Mouse (Mus musculus) liver, embryonic 15.5 days (tissue): Measurements from ENCODE around the gene Bcl2l10. TPM values are rescaled to one million over a fixed set of nuclear protein-coding genes. Genes with fewer than 3 reads are reported as not detected.

ENCODE experiments used
- ATAC-seq: fragments of 200-750 bp; cut with Nextera tagmentation; 2 replicates; pipeline ENCODE4 v1.8.0; 2017; ENCODE audit warnings: moderate number of reproducible peaks, mild to moderate bottlenecking, moderate library complexity; ENCODE audit not compliant: insufficient read depth
- H3K27ac ChIP-seq: fragments of 300-500 bp; sonication (generic); replicated peaks from 2 replicates; pipeline ENCODE4 v1.5.1; 2015; ENCODE audit warnings: mild to moderate bottlenecking, inconsistent platforms
- H3K27me3 ChIP-seq: fragments of 300-500 bp; sonication (generic); 2 replicates; pipeline ENCODE4 v1.6.1; 2015; ENCODE audit warnings: mild to moderate bottlenecking, inconsistent platforms
- H3K36me3 ChIP-seq: fragments of 300-500 bp; sonication (generic); replicated peaks from 2 replicates; pipeline ENCODE4 v1.6.1; 2015; ENCODE audit warnings: moderate library complexity, mild to moderate bottlenecking, inconsistent platforms
- H3K4me1 ChIP-seq: fragments of 300-500 bp; sonication (generic); replicated peaks from 2 replicates; pipeline ENCODE4 v1.6.1; 2015; ENCODE audit warnings: inconsistent platforms
- H3K4me2 ChIP-seq: fragments of 300-500 bp; sonication (generic); 2 replicates; pipeline ENCODE4 v1.6.1; 2015; ENCODE audit warnings: moderate library complexity, mild to moderate bottlenecking, inconsistent platforms
- H3K4me3 ChIP-seq: fragments of 300-500 bp; sonication (generic); replicated peaks from 2 replicates; pipeline ENCODE4 v1.5.1; 2015; ENCODE audit warnings: mild to moderate bottlenecking, inconsistent platforms
- H3K9ac ChIP-seq: fragments of 300-500 bp; sonication (generic); 2 replicates; pipeline ENCODE4 v1.6.1; 2015; ENCODE audit warnings: moderate library complexity, mild to moderate bottlenecking, inconsistent platforms
- H3K9me3 ChIP-seq: fragments of 300-500 bp; sonication (generic); replicated peaks from 2 replicates; pipeline ENCODE4 v1.6.1; 2016; ENCODE audit warnings: inconsistent platforms
- WGBS: fragments of 180-500 bp; shearing (Covaris S2); methylation state at CpG from one replicate; pipeline ENCODE4 v1.1.7; 2015; ENCODE audit warnings: mixed read lengths; ENCODE audit not compliant: insufficient replicate concordance; 5-methylcytosine and 5-hydroxymethylcytosine counted together
- polyA plus RNA-seq: library from polyadenylated mRNA; unstranded; fragments of >200 nt; fragmentation: Nextera tagmentation; extraction: Ambion mirVana; gene quantifications from 2 replicates; pipeline ENCODE4 v1.2.1, GENCODE M21; 2015

Gene Bcl2l10
- polyA plus RNA-seq, 1 experiment from 2014 or later = not detected

DNA sequence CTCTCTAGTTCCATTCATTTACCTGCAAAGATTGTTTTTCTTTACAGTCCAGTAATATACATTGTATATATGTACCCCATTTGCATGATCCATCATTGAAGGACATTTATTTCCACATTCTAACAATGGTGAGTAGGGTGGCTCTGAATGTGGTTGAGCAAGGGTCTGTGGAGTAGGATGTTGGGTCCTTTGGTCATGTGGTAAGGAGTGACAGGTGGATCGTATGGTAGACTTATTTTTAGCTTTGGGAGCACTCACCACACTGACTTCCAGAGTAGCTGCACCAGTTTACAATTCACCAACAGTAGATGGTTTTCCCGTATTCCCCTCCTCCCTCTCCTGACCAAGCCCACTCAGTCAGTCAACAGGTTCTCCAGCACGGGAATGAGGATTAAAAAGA is 21.2 kb downstream of the Bcl2l10 start:
- 37% methylated on average over 3 of the region's 3 CpGs for WGBS
- H3K4me3 ChIP-seq = no peak overlapping the region
- no peak for ATAC-seq
- no peaks in the 10 kb centered on the region for H3K27me3 ChIP-seq
- H3K9me3 ChIP-seq = no peaks in the 10 kb centered on the region
- H3K36me3 ChIP-seq = no peaks in the 10 kb centered on the region
- no peak overlapping the region for H3K4me2 ChIP-seq
- H3K27ac ChIP-seq = no peak overlapping the region
- H3K4me1 ChIP-seq = no peaks in the 10 kb centered on the region
- H3K9ac ChIP-seq = no peak overlapping the region

DNA sequence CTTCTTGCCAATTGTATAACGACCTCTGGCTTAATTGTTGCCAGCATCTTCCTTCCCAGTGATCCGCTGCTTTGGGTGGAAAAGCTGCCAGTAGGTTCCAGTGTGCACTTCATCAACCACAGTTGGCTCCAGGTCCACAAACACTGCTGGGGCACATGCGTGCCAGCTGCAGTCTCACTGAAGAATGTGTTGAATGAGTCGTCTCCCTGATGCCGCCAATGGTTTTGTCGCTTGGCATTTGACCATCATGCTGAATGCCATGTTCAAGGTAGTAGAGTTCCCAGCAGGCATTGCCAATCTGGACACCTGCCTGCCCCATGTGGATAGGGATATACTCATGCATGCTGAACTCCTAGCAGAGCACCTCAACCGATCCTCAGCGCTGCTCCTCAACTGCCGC is 28.0 kb downstream of the Bcl2l10 start:
- no peak for ATAC-seq
- Histone ChIP-seq H3K9ac (no peak overlapping the region), H3K36me3 (no peaks in the 10 kb centered on the region), H3K9me3 (no peaks in the 10 kb centered on the region), H3K27me3 (no peaks in the 10 kb centered on the region), H3K4me1 (no peaks in the 10 kb centered on the region), H3K27ac (no peak overlapping the region), H3K4me2 (no peak overlapping the region), H3K4me3 (no peak overlapping the region)
- 83% methylated on average over 9 of the region's 9 CpGs for WGBS

DNA sequence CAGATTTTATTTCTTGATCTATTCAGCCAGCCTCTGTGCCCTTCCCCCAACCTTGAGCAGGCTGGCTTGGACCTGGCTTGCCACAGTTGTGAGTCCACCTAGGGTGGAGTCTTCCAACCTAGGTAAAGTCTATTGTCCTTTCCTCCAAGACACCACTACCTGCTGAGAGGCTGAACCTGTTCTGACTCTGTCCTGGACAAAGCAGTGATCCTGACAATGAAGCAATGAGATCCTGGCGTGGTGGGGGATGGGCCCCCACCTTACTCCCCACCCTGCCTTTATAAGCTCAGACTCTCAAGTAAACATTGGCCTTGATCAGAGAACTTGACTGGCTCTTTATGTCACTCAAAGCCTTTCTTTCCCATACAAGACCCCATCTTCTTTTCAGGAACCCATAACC is 28.9 kb downstream of the Bcl2l10 start:
- Histone ChIP-seq H3K4me3 (no peak overlapping the region), H3K9ac (no peak overlapping the region), H3K27me3 (no peaks in the 10 kb centered on the region), H3K4me2 (no peak overlapping the region), H3K36me3 (no peaks in the 10 kb centered on the region), H3K4me1 (no peaks in the 10 kb centered on the region), H3K27ac (no peak overlapping the region), H3K9me3 (no peaks in the 10 kb centered on the region)
- WGBS = 43% methylated on average over 1 of the region's 1 CpGs
- ATAC-seq = no peak

DNA sequence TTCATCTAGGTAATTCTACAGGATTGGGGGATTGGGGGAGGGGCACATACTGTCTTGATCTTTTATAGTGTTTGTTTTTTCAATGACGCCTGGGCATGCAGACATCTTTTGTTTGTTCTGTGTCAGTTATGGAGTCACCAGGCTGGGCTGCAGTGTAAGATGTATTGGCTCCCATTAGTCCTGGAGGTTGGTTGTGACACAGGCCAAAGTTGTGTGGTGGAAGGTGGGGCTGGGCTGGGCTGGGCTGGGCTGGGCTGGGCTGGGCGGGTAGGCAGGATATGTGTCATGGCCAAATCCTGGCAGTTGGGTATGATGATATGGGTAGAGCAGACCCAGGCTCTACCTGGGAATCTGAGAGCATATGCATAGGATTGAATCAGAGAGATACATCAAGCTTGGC is 31.2 kb downstream of the Bcl2l10 start:
- H3K27me3 ChIP-seq = no peaks in the 10 kb centered on the region
- WGBS = 53% methylated on average over 2 of the region's 2 CpGs
- no peak for ATAC-seq
- H3K36me3 ChIP-seq = no peaks in the 10 kb centered on the region
- no peaks in the 10 kb centered on the region for H3K4me1 ChIP-seq
- no peak overlapping the region for H3K4me3 ChIP-seq
- H3K4me2 ChIP-seq = no peak overlapping the region
- H3K27ac ChIP-seq = no peak overlapping the region
- no peaks in the 10 kb centered on the region for H3K9me3 ChIP-seq
- no peak overlapping the region for H3K9ac ChIP-seq

DNA sequence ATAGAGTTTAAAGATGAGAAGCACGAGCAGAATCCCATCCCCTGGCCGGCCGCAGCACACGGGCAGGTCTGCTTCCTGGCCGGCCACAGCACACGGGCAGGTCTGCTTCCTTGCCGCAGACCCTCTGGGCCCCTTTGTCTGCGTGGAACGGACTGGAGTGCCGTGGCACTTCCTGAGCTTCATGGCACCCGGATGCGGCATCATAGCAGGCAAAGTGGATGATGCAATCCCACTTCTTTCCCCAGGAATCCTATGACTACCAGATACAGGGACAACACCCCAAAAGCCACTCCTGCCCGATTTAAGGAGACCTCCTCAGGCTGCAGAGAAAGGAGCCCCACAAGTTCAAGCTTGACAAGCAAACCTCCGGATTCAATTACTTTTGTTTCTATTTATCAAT is 35.3 kb downstream of the Bcl2l10 start:
- H3K27ac ChIP-seq = no peak overlapping the region
- ATAC-seq = no peak
- H3K4me1 ChIP-seq = no peaks in the 10 kb centered on the region
- no peaks in the 10 kb centered on the region for H3K27me3 ChIP-seq
- H3K9ac ChIP-seq = no peak overlapping the region
- no peaks in the 10 kb centered on the region for H3K9me3 ChIP-seq
- H3K36me3 ChIP-seq = peaks cover 16% of the 10 kb centered on the region
- H3K4me2 ChIP-seq = no peak overlapping the region
- WGBS = 82% methylated on average over 14 of the region's 14 CpGs
- no peak overlapping the region for H3K4me3 ChIP-seq

DNA sequence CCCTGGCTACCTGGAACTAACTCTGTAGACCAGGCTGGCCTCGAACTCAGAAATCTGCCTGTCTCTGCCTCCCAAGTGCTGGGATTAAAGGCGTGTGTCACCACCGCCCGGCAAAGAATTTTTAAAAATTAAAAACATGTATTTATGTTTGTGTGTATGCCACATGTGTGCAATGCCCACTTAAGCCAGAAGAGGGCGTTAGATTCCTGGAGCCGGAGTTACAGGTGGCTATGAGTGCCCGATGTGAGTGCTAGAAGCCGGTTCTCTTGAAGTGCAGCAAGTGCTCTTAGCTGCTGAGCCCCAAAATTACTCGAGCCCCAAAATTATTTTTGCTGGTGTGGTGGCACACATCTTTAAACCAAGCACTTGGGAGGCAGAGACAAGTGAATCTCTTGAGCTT is 36.2 kb downstream of the Bcl2l10 start:
- Histone ChIP-seq H3K27me3 (no peaks in the 10 kb centered on the region), H3K27ac (no peak overlapping the region), H3K9ac (no peak overlapping the region), H3K36me3 (peaks cover 21% of the 10 kb centered on the region), H3K9me3 (no peaks in the 10 kb centered on the region), H3K4me2 (no peak overlapping the region), H3K4me1 (no peaks in the 10 kb centered on the region), H3K4me3 (no peak overlapping the region)
- WGBS = 68% methylated on average over 9 of the region's 9 CpGs
- ATAC-seq = no peak

DNA sequence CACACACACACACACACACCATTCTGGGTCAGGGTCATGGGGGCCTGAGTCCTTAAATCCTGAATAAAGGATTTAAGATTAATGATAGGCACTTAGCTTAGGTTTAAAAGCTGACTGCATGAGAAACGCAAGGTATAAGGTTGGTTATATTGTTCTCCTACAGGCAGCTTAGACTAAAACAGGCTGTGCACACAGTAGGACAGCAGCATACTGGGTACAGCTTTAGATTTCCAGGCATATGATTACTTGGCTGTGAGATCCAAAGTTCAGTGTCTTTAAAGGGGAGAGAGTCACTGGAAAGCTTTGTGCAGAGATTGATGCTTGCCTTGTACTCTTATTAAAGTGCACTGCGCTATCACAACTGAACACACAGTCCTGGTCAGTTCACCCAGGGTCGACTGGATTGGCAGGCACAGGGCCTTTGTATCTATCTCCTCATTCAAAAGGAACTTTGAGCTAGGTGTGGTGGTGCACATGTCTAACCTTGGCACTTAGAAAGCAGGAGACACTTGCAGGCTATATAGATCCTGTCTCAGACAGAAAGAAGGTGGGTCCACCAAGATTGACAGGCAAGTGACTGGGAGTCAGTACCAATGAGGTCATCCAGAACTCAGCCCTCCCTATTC is 36.9 kb downstream of the Bcl2l10 start:
- no peaks in the 10 kb centered on the region for H3K9me3 ChIP-seq
- no peak overlapping the region for H3K4me3 ChIP-seq
- ATAC-seq = no peak
- H3K27ac ChIP-seq = no peak overlapping the region
- no peaks in the 10 kb centered on the region for H3K27me3 ChIP-seq
- H3K4me1 ChIP-seq = no peaks in the 10 kb centered on the region
- no peak overlapping the region for H3K4me2 ChIP-seq
- peaks cover 28% of the 10 kb centered on the region for H3K36me3 ChIP-seq
- 62% methylated on average over 3 of the region's 3 CpGs for WGBS
- no peak overlapping the region for H3K9ac ChIP-seq

DNA sequence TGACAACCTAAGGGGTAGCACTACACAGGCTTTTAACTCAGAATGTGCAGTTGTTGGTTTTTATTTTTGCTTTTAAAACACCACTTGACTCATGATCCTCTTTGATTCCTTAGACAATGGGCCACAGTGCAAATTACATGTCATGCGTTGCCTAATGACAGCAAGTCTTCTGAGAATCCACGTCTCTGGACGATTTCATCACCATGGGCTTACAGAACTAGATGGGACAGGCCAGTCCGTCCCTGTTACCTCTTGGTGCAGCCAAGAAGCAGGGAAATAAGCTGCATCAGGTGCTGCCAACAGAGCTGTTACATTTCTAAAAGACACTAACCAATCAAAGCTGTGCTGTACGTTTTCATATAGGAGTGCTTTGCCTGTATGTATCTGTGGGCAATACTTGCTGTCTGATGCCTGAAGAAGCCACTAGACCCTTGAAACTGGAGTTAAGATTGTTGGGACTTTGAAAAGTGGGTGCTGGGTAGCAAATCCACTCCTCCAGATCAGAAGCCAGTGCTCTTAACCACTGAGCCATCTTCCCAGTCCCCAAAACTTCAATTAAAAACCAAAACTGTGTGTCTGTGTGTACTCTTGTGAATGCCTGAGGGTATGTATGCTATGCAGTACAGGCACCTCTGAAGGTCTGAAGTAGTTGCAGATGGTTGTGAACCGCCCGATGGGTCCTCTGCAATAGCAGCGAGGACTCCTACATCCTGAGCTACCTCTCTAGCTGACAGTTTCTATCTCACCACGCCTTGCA is 37.8 kb downstream of the Bcl2l10 start:
- no peaks in the 10 kb centered on the region for H3K4me1 ChIP-seq
- peaks cover 35% of the 10 kb centered on the region for H3K36me3 ChIP-seq
- H3K4me3 ChIP-seq = no peak overlapping the region
- no peak overlapping the region for H3K27ac ChIP-seq
- 71% methylated on average over 9 of the region's 9 CpGs for WGBS
- no peak overlapping the region for H3K9ac ChIP-seq
- H3K27me3 ChIP-seq = no peaks in the 10 kb centered on the region
- ATAC-seq = no peak
- H3K9me3 ChIP-seq = no peaks in the 10 kb centered on the region
- no peak overlapping the region for H3K4me2 ChIP-seq

DNA sequence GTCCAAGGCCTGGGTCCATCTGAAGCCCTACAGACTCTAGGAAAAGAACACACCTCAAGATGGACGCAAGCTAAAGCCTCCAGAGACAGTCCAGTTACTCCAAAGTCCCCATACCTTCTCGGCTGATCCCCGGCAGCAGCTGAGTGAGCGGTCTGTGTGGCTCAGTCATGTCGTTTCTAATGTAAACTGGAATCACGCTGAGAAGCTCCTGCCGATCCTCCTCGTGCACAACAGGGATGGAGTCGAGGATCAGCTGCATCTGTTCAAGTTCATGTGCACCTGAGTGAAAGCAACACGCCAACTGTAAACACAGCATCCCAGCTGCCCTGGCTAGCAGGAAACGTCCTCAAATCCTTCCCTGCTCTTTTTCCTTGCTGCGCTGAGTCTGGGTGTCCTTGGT is 45.7 kb downstream of the Bcl2l10 start:
- Histone ChIP-seq H3K4me3 (no peak overlapping the region), H3K9ac (no peak overlapping the region), H3K4me1 (no peaks in the 10 kb centered on the region), H3K36me3 (peaks cover 76% of the 10 kb centered on the region), H3K9me3 (no peaks in the 10 kb centered on the region), H3K4me2 (no peak overlapping the region), H3K27me3 (no peaks in the 10 kb centered on the region), H3K27ac (no peak overlapping the region)
- no peak for ATAC-seq
- 78% methylated on average over 12 of the region's 12 CpGs for WGBS

DNA sequence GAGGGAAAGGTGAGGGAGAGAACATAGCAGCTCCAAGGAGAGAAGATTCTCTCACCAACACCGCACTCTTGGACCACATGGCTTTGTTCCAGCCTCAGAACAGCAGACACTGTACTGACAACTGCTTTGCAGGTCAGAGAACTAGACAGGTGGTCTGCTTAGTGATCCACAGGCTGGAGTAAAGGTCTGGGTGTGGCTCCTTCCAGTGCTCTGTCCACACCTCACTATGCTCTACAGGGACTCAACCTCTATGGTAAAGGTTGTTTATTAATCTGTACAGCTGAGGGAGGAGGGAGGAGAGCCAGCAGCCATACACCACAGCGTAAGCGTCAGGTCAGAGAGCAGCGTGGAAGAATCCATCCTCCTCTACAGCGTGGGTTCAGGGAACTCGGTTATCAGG is 48.4 kb downstream of the Bcl2l10 start:
- ATAC-seq = no peak
- no peaks in the 10 kb centered on the region for H3K27me3 ChIP-seq
- no peak overlapping the region for H3K27ac ChIP-seq
- H3K9ac ChIP-seq = no peak overlapping the region
- WGBS = 52% methylated on average over 6 of the region's 6 CpGs
- no peak overlapping the region for H3K4me2 ChIP-seq
- H3K4me3 ChIP-seq = no peak overlapping the region
- H3K4me1 ChIP-seq = no peaks in the 10 kb centered on the region; the same call in 1 of the 2 replicates
- peaks cover 53% of the 10 kb centered on the region for H3K36me3 ChIP-seq
- H3K9me3 ChIP-seq = no peaks in the 10 kb centered on the region

DNA sequence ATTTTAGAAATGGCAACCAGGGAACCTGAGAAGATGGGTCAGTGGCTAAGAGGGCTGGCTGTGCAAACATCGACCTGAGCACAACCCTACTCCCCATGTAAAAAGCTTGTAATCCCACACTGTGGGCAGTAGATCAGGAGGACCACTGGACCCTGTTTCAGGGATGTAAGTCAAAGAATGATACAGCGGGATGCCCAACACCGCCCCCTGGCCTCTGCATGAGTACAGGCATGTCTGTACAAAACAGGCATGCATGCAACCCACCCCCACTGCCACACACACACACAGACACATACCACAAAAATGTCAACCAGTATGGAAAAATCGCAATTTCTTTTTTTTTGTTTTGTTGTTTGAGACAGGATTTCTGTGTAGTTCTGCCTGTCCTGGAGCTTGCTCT is 51.5 kb downstream of the Bcl2l10 start:
- peaks cover 14% of the 10 kb centered on the region; the same call in 1 of the 2 replicates for H3K4me1 ChIP-seq
- peaks cover 27% of the 10 kb centered on the region for H3K36me3 ChIP-seq
- H3K27ac ChIP-seq = no peak overlapping the region
- no peaks in the 10 kb centered on the region for H3K27me3 ChIP-seq
- no peak overlapping the region for H3K4me2 ChIP-seq
- H3K4me3 ChIP-seq = no peak overlapping the region
- 81% methylated on average over 4 of the region's 4 CpGs for WGBS
- H3K9ac ChIP-seq = no peak overlapping the region
- H3K9me3 ChIP-seq = no peaks in the 10 kb centered on the region
- no peak for ATAC-seq

DNA sequence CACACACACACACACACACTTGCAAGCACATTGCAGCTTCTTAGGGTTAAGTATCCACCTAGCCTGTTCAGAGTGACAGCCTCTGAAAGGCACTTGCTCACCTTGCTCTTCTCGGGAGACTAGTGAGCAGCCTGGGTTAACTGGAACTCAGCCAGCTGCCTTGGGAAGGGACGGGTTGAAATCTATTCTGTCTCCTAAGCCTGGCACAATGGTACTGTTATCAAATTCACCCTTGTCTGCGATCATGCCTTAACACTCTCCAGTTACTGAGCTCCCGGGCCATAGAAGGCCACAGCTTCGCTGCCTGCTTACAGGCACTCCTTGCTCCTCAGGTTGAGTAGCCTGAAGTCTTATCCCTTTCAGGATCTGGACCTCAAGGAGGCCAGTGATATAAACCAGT is 53.1 kb downstream of the Bcl2l10 start:
- Histone ChIP-seq H3K27ac (no peak overlapping the region), H3K4me1 (peaks cover 26% of the 10 kb centered on the region), H3K4me2 (no peak overlapping the region), H3K36me3 (peaks cover 16% of the 10 kb centered on the region), H3K9me3 (no peaks in the 10 kb centered on the region), H3K27me3 (no peaks in the 10 kb centered on the region), H3K9ac (no peak overlapping the region), H3K4me3 (no peak overlapping the region)
- 28% methylated on average over 5 of the region's 5 CpGs for WGBS
- ATAC-seq = no peak
